Mouse (Mus musculus): ENCODE measurements around the gene Ms4a4c.

- TF ChIP-seq CTCF (IDR thresholded peaks at IDR 0.05; ENCODE audit: control insufficient read depth, insufficient read depth, insufficient read length) (no peak), USF1 (IDR thresholded peaks at IDR 0.05; ENCODE audit: low read depth) (no peak), CEBPB (IDR thresholded peaks at IDR 0.05; ENCODE audit: low read depth) (no peak), MYOG (IDR thresholded peaks at IDR 0.05; ENCODE audit: control insufficient read depth, extremely low read depth, insufficient read length) (no peak)
These were observed 2.9 kb downstream of the Ms4a4c start for GRCm38 (mm10) chr19:11407428-11407827.

Data from C2C12 (cell line).